ENCODE assay signal across 8 mouse cellular contexts in genomic region chr13:99447403-99448199, GRCm38 (mm10).
A peak's percentile ranks its signal among the peaks of the same experiment; 100 is the strongest.
DNase-seq lines count a peak whose midpoint lies in the region; ATAC-seq and TF ChIP-seq lines count a peak whose summit lies in the region.

No protein-coding gene starts in this region.

- no peaks in the 10 kb centered on the region for H3K27me3 ChIP-seq in intestine, embryonic 16.5 days (replicated peaks; ENCODE audit: control insufficient read depth, insufficient read depth, low read length)
- H3K27me3 ChIP-seq in intestine, embryonic 15.5 days (replicated peaks): no peaks in the 10 kb centered on the region
- no peaks in the 10 kb centered on the region for H3K27me3 ChIP-seq in neural tube, embryonic 13.5 days

- no peak overlapping the region for H3K4me3 ChIP-seq in intestine, embryonic 16.5 days (ENCODE audit: low read length)
- H3K4me3 ChIP-seq in intestine, embryonic 15.5 days (replicated peaks): no peak overlapping the region
- peak overlapping the region; percentile 61 for H3K4me3 ChIP-seq in gastrocnemius, adult 2 months
- peak overlapping the region; percentile 11 for H3K4me3 ChIP-seq in neural tube, embryonic 13.5 days

- H3K27ac ChIP-seq in intestine, embryonic 16.5 days (ENCODE audit: low read length): no peak overlapping the region
- H3K27ac ChIP-seq in intestine, embryonic 15.5 days: no peak overlapping the region
- H3K27ac ChIP-seq in gastrocnemius, adult 2 months: peak overlapping the region; percentile 76
- peak overlapping the region; percentile 69 for H3K27ac ChIP-seq in neural tube, embryonic 13.5 days (replicated peaks)

- DNase-seq in cerebellum, postnatal 14 days: peak; percentile 44 to 48
- peak; percentile 66 for DNase-seq in gastrocnemius, adult 2 months
- peak; percentile 81 for DNase-seq in layer of hippocampus, adult 9-11 months
- no peak for DNase-seq in thymus, postnatal 4 days
- no peak for DNase-seq in kidney, postnatal 36 days

- no peak for TF ChIP-seq CTCF in gastrocnemius, adult 2 months (IDR thresholded peaks at IDR 0.05)

- 0 out of 2 replicates have a peak, but pooled peaks cover 5% of the 10 kb centered on the region for H3K4me1 ChIP-seq in intestine, embryonic 16.5 days (ENCODE audit: control insufficient read depth, insufficient read depth, low read length)
- H3K4me1 ChIP-seq in intestine, embryonic 15.5 days (replicated peaks): no peaks in the 10 kb centered on the region; the same call in 1 of the 2 replicates
- peaks cover 86% of the 10 kb centered on the region for H3K4me1 ChIP-seq in neural tube, embryonic 13.5 days (replicated peaks)

- 62% methylated on average over 11 of the region's 11 CpGs for WGBS in intestine, embryonic 16.5 days
- WGBS in intestine, embryonic 15.5 days: 64% methylated on average over 11 of the region's 11 CpGs
- 19% methylated on average over 11 of the region's 11 CpGs for WGBS in neural tube, embryonic 13.5 days

- H3K36me3 ChIP-seq in intestine, embryonic 16.5 days (ENCODE audit: control insufficient read depth, insufficient read depth, low read length): no peaks in the 10 kb centered on the region; the same call in 1 of the 2 replicates
- no peaks in the 10 kb centered on the region for H3K36me3 ChIP-seq in intestine, embryonic 15.5 days
- peaks cover 3% of the 10 kb centered on the region; the same call in 1 of the 2 replicates for H3K36me3 ChIP-seq in neural tube, embryonic 13.5 days

- no peak overlapping the region for H3K4me2 ChIP-seq in intestine, embryonic 16.5 days (ENCODE audit: low read depth, low read length)
- H3K4me2 ChIP-seq in intestine, embryonic 15.5 days (replicated peaks): no peak overlapping the region
- H3K4me2 ChIP-seq in neural tube, embryonic 13.5 days: peak overlapping the region; percentile 45

- intact Hi-C loops in gastrocnemius, adult 2 months (cut with DNase I): no loop called here

- peak overlapping the region; percentile 24; the same call in 1 of the 2 replicates for H3K9ac ChIP-seq in intestine, embryonic 16.5 days (ENCODE audit: low read depth, low read length)
- H3K9ac ChIP-seq in intestine, embryonic 15.5 days: no peak overlapping the region
- H3K9ac ChIP-seq in neural tube, embryonic 13.5 days: peak overlapping the region; percentile 55

- H3K9me3 ChIP-seq in intestine, embryonic 16.5 days (ENCODE audit: control insufficient read depth, low read length): no peaks in the 10 kb centered on the region
- no peaks in the 10 kb centered on the region for H3K9me3 ChIP-seq in intestine, embryonic 15.5 days
- no peaks in the 10 kb centered on the region for H3K9me3 ChIP-seq in neural tube, embryonic 13.5 days

- ATAC-seq in intestine, embryonic 16.5 days: no peak; the same call in 1 of the 2 replicates
- no peak for ATAC-seq in intestine, embryonic 15.5 days
- ATAC-seq in neural tube, embryonic 13.5 days (ENCODE audit: low read depth): no peak

Comparison
In these comparisons a context has a peak if more than half of its experiments do, and no peak if none do; other contexts are left out.
1. H3K27ac ChIP-seq: peak in gastrocnemius, adult 2 months (single experiment) and neural tube, embryonic 13.5 days (single experiment); none in intestine, embryonic 16.5 days (single experiment) and intestine, embryonic 15.5 days (single experiment).
2. H3K4me3 ChIP-seq: peak in gastrocnemius, adult 2 months (single experiment) and neural tube, embryonic 13.5 days (single experiment); none in intestine, embryonic 16.5 days (single experiment) and intestine, embryonic 15.5 days (single experiment).
3. DNase-seq: peak in cerebellum, postnatal 14 days (2 of 2), gastrocnemius, adult 2 months (single experiment) and layer of hippocampus, adult 9-11 months (single experiment); none in thymus, postnatal 4 days (single experiment) and kidney, postnatal 36 days (0 of 2).